Mouse (Mus musculus) embryonic facial prominence, embryonic 14.5 days (tissue): Measurements from ENCODE around the gene Dad1. TPM values are rescaled to one million over a fixed set of nuclear protein-coding genes. Genes with fewer than 3 reads are reported as not detected.

Source experiments
- ATAC-seq: fragments of 200-750 bp; cut with Nextera tagmentation; 2 replicates; pipeline ENCODE4 v1.8.0; 2017; ENCODE audit warnings: low read depth, moderate number of reproducible peaks, moderate TSS enrichment
- DNase-seq: peaks from one replicate; pipeline ENCODE4 v3.0.0-alpha.2; 2015; ENCODE audit warnings: low spot score
- H3K27ac ChIP-seq: fragments of 300-500 bp; sonication (generic); replicated peaks from 2 replicates; pipeline ENCODE4 v1.5.1; 2014; ENCODE audit warnings: low read depth, mild to moderate bottlenecking, low read length, moderate library complexity
- H3K27me3 ChIP-seq: fragments of 300-500 bp; sonication (generic); replicated peaks from 2 replicates; pipeline ENCODE4 v1.6.1; 2014; ENCODE audit warnings: low read length; ENCODE audit not compliant: control insufficient read depth, insufficient read depth
- H3K36me3 ChIP-seq: fragments of 300-500 bp; sonication (generic); 2 replicates; pipeline ENCODE4 v1.6.1; 2014; ENCODE audit warnings: low read length, mixed read lengths; ENCODE audit not compliant: control insufficient read depth, insufficient read depth
- H3K4me1 ChIP-seq: fragments of 300-500 bp; sonication (generic); 2 replicates; pipeline ENCODE4 v1.6.1; 2014; ENCODE audit warnings: antibody characterized with exemption, low read length; ENCODE audit not compliant: control insufficient read depth, insufficient read depth
- H3K4me2 ChIP-seq: fragments of 300-500 bp; sonication (generic); 2 replicates; pipeline ENCODE4 v1.6.1; 2014; ENCODE audit warnings: low read depth, mild to moderate bottlenecking, low read length, moderate library complexity, mixed read lengths
- H3K4me3 ChIP-seq: fragments of 300-500 bp; sonication (generic); 2 replicates; pipeline ENCODE4 v1.5.1; 2014; ENCODE audit warnings: low read depth, mild to moderate bottlenecking, low read length
- H3K9ac ChIP-seq: fragments of 300-500 bp; sonication (generic); 2 replicates; pipeline ENCODE4 v1.6.1; 2014; ENCODE audit warnings: low read depth, mild to moderate bottlenecking, low read length, moderate library complexity, mixed read lengths
- H3K9me3 ChIP-seq: fragments of 300-500 bp; sonication (generic); 2 replicates; pipeline ENCODE4 v1.6.1; 2016; ENCODE audit warnings: low read length; ENCODE audit not compliant: control insufficient read depth
- WGBS: fragments of 180-500 bp; shearing (Covaris S2); extraction: QIAGEN DNeasy Blood & Tissue Kit; methylation state at CpG from one replicate; pipeline ENCODE4 v1.1.7; 2014; 5-methylcytosine and 5-hydroxymethylcytosine counted together
- polyA plus RNA-seq: library from polyadenylated mRNA; unstranded; fragments of >200 nt; fragmentation: Nextera tagmentation; extraction: Ambion mirVana; gene quantifications from 2 replicates; pipeline ENCODE4 v1.2.1, GENCODE M21; 2014

Dad1 gene
- polyA plus RNA-seq, 1 experiment from 2014 or later: 436 TPM

DNA sequence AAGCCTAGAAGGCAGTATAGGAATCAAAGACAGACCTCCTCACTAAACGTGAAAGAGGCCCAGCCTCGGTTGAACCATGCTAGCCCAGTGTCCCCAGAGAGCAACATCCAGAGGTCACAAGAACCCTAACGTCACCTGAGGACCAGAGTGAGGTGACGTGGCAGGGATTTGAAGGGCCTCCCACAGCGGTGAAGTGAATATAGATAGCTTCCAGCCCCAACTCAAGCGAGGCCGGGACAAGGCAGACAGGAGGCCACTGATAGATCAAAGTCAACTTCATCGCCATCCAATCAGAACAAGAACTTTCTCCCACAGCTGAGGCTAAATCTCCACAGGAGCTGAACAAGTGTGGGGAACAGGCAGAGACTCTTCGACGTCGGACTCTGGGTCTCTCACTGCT is 28.2 kb downstream of the Dad1 start:
- WGBS: 71% methylated on average over 11 of the region's 11 CpGs
- H3K9me3 ChIP-seq: no peaks in the 10 kb centered on the region
- H3K27ac ChIP-seq: no peak overlapping the region
- no peak overlapping the region for H3K4me3 ChIP-seq
- no peak overlapping the region for H3K4me2 ChIP-seq
- DNase-seq (no peak), ATAC-seq (no peak)
- no peak overlapping the region for H3K9ac ChIP-seq
- H3K27me3 ChIP-seq: no peaks in the 10 kb centered on the region
- H3K4me1 ChIP-seq: peaks cover 19% of the 10 kb centered on the region; the same call in 1 of the 2 replicates
- H3K36me3 ChIP-seq: no peaks in the 10 kb centered on the region

DNA sequence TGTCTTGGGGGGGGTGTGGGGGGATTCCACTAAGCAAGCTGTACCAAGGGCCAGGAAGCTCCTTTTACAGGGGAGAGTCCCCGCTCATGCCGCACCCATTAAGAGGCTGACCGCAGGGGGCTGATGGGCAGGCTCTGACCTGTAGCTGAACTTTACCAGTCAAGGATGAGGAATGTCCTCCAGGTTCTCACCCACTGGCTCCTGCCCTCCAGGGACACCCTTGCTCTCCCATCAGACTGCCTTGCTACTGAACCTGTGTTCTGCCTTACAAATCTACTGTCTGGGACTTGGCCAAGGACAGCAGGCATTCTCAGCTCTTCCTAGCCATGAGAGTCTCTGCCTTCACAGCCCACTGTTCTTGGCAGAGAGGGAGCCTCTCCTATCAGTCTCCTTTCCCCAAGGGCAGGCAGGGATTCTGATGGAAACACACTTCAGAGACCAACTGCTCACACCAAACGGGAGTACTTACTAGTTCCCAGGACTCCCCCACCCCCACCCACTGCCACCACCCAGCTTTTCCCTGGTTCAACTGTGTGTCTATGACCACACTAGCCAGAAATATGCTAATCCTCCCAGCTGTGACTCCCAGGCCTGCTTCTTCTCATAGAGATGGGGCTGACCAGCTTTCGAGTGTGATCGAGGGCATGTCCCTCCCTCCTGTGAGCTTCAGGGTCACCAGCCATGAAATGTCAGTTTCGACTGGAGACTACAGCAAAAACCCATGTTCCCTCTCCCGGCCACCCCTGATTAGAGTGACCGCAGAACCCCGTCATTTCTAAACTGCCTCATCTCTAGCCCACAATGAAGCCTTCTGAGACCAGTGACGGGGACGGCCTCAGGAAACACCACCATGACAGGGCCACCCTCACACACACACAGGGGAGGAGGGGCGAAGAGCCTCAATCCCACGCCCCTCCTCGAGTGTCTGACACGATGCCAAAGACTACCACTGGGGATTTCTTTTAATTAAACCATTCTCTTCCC is 29.1 kb downstream of the Dad1 start:
- peak; percentile 33 for DNase-seq
- H3K27ac ChIP-seq: no peak overlapping the region

DNA sequence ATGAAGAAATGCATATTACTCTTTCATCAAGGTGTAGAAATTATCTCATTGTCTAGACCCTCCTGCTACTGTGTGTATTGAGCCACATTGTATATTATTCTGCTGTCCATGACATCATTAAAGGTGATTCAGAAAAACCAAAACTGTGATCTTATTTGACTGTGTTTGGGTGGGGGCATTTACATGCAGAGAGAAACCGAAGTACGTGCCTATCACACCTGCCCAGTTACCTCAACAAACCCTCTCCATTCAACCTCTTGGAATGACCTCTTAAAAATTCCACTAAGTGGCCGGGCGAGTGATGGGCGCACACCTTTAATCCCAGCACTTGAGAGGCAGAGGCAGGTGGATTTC is 29.9 kb downstream of the Dad1 start:
- ATAC-seq: no peak
- 92% methylated on average over 5 of the region's 5 CpGs for WGBS

More for the DNA sequence above, 29.1 kb downstream of the Dad1 start:
- WGBS: 49% methylated on average over 16 of the region's 16 CpGs
- no peak overlapping the region for H3K4me3 ChIP-seq
- H3K27me3 ChIP-seq: no peaks in the 10 kb centered on the region
- H3K4me2 ChIP-seq: no peak overlapping the region
- H3K36me3 ChIP-seq: no peaks in the 10 kb centered on the region
- H3K9me3 ChIP-seq: no peaks in the 10 kb centered on the region
- H3K4me1 ChIP-seq: peaks cover 19% of the 10 kb centered on the region; the same call in 1 of the 2 replicates
- no peak for ATAC-seq
- no peak overlapping the region for H3K9ac ChIP-seq

DNA sequence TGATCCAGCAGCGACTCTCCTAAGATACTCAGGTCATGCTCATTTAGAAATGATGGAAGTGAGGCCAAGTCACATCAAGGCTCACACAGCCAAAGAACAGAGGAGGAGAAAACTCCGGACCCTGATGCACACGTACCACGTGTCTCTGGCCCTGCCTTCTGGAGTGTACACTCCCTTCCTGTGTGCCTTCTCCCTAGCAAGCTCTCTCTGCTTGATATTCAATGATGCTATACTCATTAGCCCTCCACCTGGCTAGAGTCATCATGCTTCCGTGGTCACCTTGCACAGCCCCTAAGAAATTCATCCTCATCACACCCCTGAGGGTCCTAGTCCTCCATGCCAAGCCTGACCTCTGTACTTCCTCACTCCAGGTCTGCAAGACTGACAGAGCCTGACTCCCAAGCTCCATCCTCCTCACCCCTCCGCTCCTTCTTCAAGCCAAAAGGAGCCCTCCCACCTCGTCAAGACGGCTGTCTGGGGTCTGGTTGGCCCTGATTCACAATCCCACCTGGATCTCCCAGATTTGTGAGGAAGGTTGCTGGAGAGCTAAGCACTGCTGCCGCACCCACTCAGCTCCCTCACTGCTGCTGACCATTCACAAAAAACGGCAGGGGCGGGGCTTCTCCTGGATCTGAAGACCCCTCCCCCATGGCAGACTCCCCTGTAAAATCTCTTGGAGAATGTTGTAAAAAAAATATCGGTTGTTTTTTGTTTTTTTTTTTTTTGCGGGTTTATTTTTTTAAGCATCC is 30.4 kb downstream of the Dad1 start:
- Histone ChIP-seq H3K9ac (no peak overlapping the region), H3K36me3 (no peaks in the 10 kb centered on the region), H3K27me3 (no peaks in the 10 kb centered on the region), H3K4me3 (no peak overlapping the region), H3K27ac (no peak overlapping the region), H3K9me3 (no peaks in the 10 kb centered on the region), H3K4me2 (no peak overlapping the region), H3K4me1 (peaks cover 21% of the 10 kb centered on the region)
- WGBS: 55% methylated on average over 13 of the region's 13 CpGs
- DNase-seq (no peak), ATAC-seq (no peak)

More for the DNA sequence above, 29.9 kb downstream of the Dad1 start:
- Histone ChIP-seq H3K4me3 (no peak overlapping the region), H3K27me3 (no peaks in the 10 kb centered on the region), H3K9me3 (no peaks in the 10 kb centered on the region), H3K27ac (no peak overlapping the region), H3K9ac (no peak overlapping the region), H3K36me3 (no peaks in the 10 kb centered on the region), H3K4me2 (no peak overlapping the region), H3K4me1 (peaks cover 22% of the 10 kb centered on the region)
- DNase-seq: no peak

DNA sequence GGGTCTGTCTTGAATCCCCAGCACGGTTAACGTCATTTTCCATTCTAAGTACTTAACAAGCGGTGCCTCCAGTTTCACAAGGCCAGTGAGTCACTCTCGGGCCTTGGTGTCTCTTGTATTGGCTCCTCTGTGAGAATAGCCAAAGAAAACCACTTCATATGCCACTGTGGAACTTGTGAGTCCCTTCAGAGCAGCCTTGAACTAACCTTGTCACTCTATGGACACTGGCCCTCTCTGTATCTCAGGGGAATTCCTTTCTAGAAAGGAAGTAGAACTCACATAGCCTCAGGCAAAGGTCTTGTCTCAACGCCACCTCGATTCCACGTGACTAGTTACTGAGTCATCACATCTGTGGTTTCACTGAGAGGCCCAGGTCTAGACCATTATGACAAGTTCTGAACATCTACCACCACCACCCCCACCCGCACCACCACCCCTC is 31.6 kb downstream of the Dad1 start:
- H3K4me1 ChIP-seq: peaks cover 21% of the 10 kb centered on the region
- 71% methylated on average over 8 of the region's 8 CpGs for WGBS
- no peak overlapping the region for H3K27ac ChIP-seq

DNA sequence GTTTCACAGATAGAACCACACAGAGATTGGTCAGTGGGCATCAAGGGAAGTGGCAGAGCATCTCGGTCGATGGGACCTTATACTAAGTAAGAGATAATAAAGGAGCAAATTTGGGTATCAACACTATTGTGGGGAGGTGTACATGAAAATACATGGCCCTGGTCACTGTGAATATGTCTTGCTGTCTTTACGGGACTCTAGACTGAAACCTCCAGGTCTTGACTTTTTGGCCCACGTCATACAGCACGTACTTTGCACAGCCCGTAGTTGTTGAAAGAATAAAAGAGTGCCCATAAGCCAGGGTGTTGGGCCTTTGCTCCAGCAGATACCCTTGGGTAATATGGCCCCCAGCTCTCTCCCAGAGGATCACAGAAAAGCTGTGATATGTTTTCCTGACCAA is 32.3 kb downstream of the Dad1 start:
- Histone ChIP-seq H3K36me3 (no peaks in the 10 kb centered on the region), H3K4me1 (peaks cover 15% of the 10 kb centered on the region), H3K27me3 (no peaks in the 10 kb centered on the region), H3K27ac (no peak overlapping the region), H3K9ac (no peak overlapping the region), H3K9me3 (no peaks in the 10 kb centered on the region), H3K4me3 (no peak overlapping the region), H3K4me2 (no peak overlapping the region)
- DNase-seq (no peak), ATAC-seq (no peak)
- WGBS: over 99% methylated on average over 6 of the region's 6 CpGs

More for the DNA sequence above, 31.6 kb downstream of the Dad1 start:
- ATAC-seq (no peak), DNase-seq (peak; percentile 40)
- H3K9me3 ChIP-seq: no peaks in the 10 kb centered on the region
- no peak overlapping the region for H3K9ac ChIP-seq
- no peak overlapping the region for H3K4me3 ChIP-seq
- no peaks in the 10 kb centered on the region for H3K27me3 ChIP-seq
- H3K36me3 ChIP-seq: no peaks in the 10 kb centered on the region
- no peak overlapping the region for H3K4me2 ChIP-seq

DNA sequence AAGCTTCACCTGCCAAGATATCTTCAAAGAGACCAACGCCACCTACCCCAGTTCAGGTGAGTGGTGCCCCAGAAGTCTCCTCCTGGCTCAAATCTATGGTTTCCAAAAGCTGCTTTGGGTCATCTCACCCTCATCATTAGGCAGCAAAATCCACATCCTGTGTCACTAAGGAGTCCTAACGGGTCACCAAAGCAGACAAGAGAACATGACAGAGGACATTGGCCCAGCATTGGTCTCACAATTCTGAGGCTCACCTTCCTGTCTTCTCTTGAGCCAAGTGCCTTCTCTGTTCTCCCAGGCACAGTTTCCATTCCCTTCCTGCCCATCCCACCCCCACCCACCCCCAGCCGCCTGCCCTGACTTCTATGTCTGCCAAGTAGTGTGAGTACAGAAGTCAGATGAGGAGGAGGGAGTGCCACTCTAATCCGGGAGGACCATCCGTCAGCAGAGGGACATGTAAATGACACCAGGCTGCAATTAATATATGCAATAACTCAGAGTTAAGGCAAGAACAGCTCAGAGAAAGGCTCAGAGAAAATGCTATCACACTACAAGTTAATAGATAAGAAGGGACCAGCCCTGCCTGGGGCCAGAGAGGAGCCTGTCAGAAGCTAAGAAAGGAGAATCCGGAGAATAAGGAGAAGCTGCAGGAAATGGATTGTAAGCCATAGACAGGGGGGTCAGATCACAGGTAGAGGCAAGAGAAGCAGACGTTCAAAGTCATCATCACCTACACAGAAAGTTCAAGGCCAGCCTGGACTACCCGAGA is 33.0 kb downstream of the Dad1 start:
- Histone ChIP-seq H3K4me3 (no peak overlapping the region), H3K9ac (no peak overlapping the region), H3K4me1 (peaks cover 15% of the 10 kb centered on the region), H3K36me3 (no peaks in the 10 kb centered on the region), H3K27me3 (no peaks in the 10 kb centered on the region), H3K27ac (no peak overlapping the region), H3K9me3 (no peaks in the 10 kb centered on the region), H3K4me2 (no peak overlapping the region)
- 78% methylated on average over 8 of the region's 8 CpGs for WGBS
- DNase-seq (no peak), ATAC-seq (no peak)

DNA sequence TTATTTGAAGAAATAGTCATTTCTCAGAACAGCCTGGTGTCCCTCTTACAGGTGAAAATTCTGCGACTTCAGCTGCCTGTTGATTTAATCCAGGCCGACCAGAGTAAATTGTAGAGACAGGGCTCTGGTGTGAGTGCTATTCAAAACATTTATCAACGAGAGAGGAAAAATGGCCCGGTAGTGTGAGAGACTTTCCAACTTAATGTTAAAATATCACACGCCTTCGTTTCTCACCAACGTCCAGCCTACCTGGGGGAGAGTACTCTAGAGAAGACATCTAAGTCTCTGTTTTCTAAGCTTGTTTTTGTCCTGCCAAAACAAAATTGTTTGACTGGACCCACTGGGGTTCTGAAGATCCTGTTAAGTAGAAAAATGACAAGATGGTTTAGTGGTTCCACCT is 34.1 kb downstream of the Dad1 start:
- H3K4me1 ChIP-seq: peaks cover 20% of the 10 kb centered on the region
- no peaks in the 10 kb centered on the region for H3K36me3 ChIP-seq
- H3K4me3 ChIP-seq: no peak overlapping the region
- no peak overlapping the region for H3K4me2 ChIP-seq
- DNase-seq: no peak
- no peaks in the 10 kb centered on the region for H3K27me3 ChIP-seq
- no peaks in the 10 kb centered on the region for H3K9me3 ChIP-seq
- H3K27ac ChIP-seq: 0 out of 2 replicates have a peak overlapping the region, but pooled peaks have one; percentile 8
- no peak for ATAC-seq
- WGBS: 71% methylated on average over 7 of the region's 7 CpGs
- H3K9ac ChIP-seq: no peak overlapping the region
